Mouse (Mus musculus) cerebellum, adult 2 months (tissue): ENCODE results near the gene S100a8.

Experiments
- CTCF ChIP-seq: fragments of 200-500 bp; IDR thresholded peaks from 2 replicates; pipeline ENCODE4 v1.5.1; 2011; ENCODE audit warnings: low read depth, mild to moderate bottlenecking, control low read depth, low read length, moderate library complexity, borderline replicate concordance; ENCODE audit not compliant: insufficient read depth
- POLR2A ChIP-seq: fragments of 200-500 bp; IDR thresholded peaks from 2 replicates; pipeline ENCODE4 v1.6.1; 2011; ENCODE audit warnings: low read length, control low read depth, borderline replicate concordance; ENCODE audit not compliant: insufficient read depth

DNA sequence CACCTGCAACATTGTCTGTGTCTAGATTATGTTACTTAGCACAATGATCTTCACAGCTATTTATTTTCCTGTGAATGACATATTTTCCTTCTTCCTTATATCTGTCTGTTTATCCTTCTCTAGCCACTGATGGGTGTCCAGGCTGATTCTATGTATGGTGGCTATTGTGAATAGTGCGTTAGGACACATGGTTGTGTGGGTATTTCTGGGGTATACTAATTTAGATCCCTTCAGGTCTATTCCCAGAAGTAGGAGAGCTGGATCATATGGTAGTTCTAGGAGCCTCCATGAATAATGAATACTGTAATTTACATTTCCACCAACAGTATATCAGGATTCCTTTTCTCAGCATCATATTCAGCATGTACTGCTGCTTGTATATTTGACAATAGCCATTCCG lies 18.9 kb upstream of the S100a8 start:
- TF ChIP-seq CTCF = no peak
- TF ChIP-seq POLR2A = no peak
